ENCODE assay signal across 21 mouse cellular contexts in genomic region chr11:34153749-34154525, GRCm38 (mm10). TPM values are rescaled to one million over a fixed set of nuclear protein-coding genes. Genes with fewer than 3 reads are reported as not detected.
DNase-seq lines count a peak whose midpoint lies in the region; ATAC-seq and TF ChIP-seq lines count a peak whose summit lies in the region.
"Had no signal": no experiment of that assay in that cellular context is flagged by ENCODE, and none has a peak within 500 bp of the region (broad histone marks: within the 10 kb centered on the region; RNA-seq: fewer than 3 reads in every experiment).

No protein-coding gene starts in this region.

- H3K27me3 ChIP-seq in forebrain, embryonic 11.5 days (ENCODE audit: control insufficient read depth, insufficient read depth, low read length): no peaks in the 10 kb centered on the region
- no peaks in the 10 kb centered on the region for H3K27me3 ChIP-seq in forebrain, embryonic 14.5 days (replicated peaks; ENCODE audit: control insufficient read depth, insufficient read depth, low read length)
- no peaks in the 10 kb centered on the region for H3K27me3 ChIP-seq in cerebellum, adult 2 months (ENCODE audit: control insufficient read depth, insufficient read depth, low read length)
- no peaks in the 10 kb centered on the region for H3K27me3 ChIP-seq in intestine, postnatal 0 days (replicated peaks; ENCODE audit: control insufficient read depth, insufficient read depth, low read length)
- H3K27me3 ChIP-seq: limb, embryonic 13.5 days had no signal

- ATAC-seq in forebrain, embryonic 11.5 days (replicated peaks; ENCODE audit: low FRiP score): no peak
- no peak for ATAC-seq in forebrain, embryonic 14.5 days
- no peak for ATAC-seq in intestine, postnatal 0 days
- ATAC-seq: hindbrain, postnatal 0 days had no signal

- no peaks in the 10 kb centered on the region for H3K9me3 ChIP-seq in forebrain, embryonic 11.5 days (ENCODE audit: control insufficient read depth, low read length)
- H3K9me3 ChIP-seq in forebrain, embryonic 14.5 days (replicated peaks; ENCODE audit: control insufficient read depth, low read length): no peaks in the 10 kb centered on the region
- H3K9me3 ChIP-seq in intestine, postnatal 0 days (ENCODE audit: control insufficient read depth): no peaks in the 10 kb centered on the region
- H3K9me3 ChIP-seq: embryonic facial prominence, embryonic 10.5 days; heart, embryonic 12.5 days; limb, embryonic 13.5 days had no signal

- H3K4me2 ChIP-seq in forebrain, embryonic 11.5 days (ENCODE audit: low read depth, low read length, severe bottlenecking): no peak overlapping the region
- H3K4me2 ChIP-seq in forebrain, embryonic 14.5 days (ENCODE audit: low read length): no peak overlapping the region
- H3K4me2 ChIP-seq in intestine, postnatal 0 days (replicated peaks; ENCODE audit: low read depth): no peak overlapping the region
- H3K4me2 ChIP-seq: heart, embryonic 12.5 days; limb, embryonic 13.5 days had no signal

- H3K36me3 ChIP-seq in forebrain, embryonic 11.5 days (ENCODE audit: control insufficient read depth, insufficient read depth, low read length): no peaks in the 10 kb centered on the region
- H3K36me3 ChIP-seq in forebrain, embryonic 14.5 days (ENCODE audit: control insufficient read depth, insufficient read depth, low read length): no peaks in the 10 kb centered on the region
- no peaks in the 10 kb centered on the region for H3K36me3 ChIP-seq in intestine, postnatal 0 days (ENCODE audit: control insufficient read depth, insufficient read depth)
- H3K36me3 ChIP-seq: embryonic facial prominence, embryonic 10.5 days; heart, embryonic 12.5 days; limb, embryonic 13.5 days had no signal

- no peak overlapping the region for H3K4me3 ChIP-seq in forebrain, embryonic 11.5 days (ENCODE audit: low read depth, low read length)
- H3K4me3 ChIP-seq in forebrain, embryonic 14.5 days (ENCODE audit: low read depth, low read length): no peak overlapping the region
- H3K4me3 ChIP-seq in cerebellum, adult 2 months (replicated peaks; ENCODE audit: insufficient read depth, low read depth, low read length): no peak overlapping the region
- no peak overlapping the region for H3K4me3 ChIP-seq in lung, adult 2 months (replicated peaks; ENCODE audit: extremely low read depth, low read depth, low read length)
- no peak overlapping the region for H3K4me3 ChIP-seq in intestine, postnatal 0 days (ENCODE audit: low read depth, low read length)
- H3K4me3 ChIP-seq: embryonic facial prominence, embryonic 10.5 days; erythroblast, embryonic 14.5 days; heart, embryonic 12.5 days; limb, embryonic 13.5 days had no signal

- DNase-seq in forebrain, embryonic 11.5 days (ENCODE audit: low spot score): peak; percentile 28
- DNase-seq in forebrain, embryonic 14.5 days (ENCODE audit: low spot score): no peak
- DNase-seq in cerebellum, adult 2 months: peak; percentile 58 to 71
- DNase-seq in lung, adult 2 months: peak; percentile 27
- peak; percentile 46 for DNase-seq in testis, postnatal 10 days (ENCODE audit: low spot score)
- DNase-seq in thymus, postnatal 36 days: no peak
- no peak for DNase-seq in thymus, postnatal 4 days
- DNase-seq: adrenal gland, postnatal 14 days; heart, postnatal 36 days; kidney, adult 9 months; right cerebral cortex, adult 18-20 months had no signal

- no peak overlapping the region for H3K27ac ChIP-seq in forebrain, embryonic 11.5 days (ENCODE audit: low read depth, low read length)
- no peak overlapping the region for H3K27ac ChIP-seq in forebrain, embryonic 14.5 days (ENCODE audit: low read depth, low read length)
- H3K27ac ChIP-seq in cerebellum, adult 2 months (ENCODE audit: insufficient read depth, low read length): no peak overlapping the region
- no peak overlapping the region for H3K27ac ChIP-seq in intestine, postnatal 0 days (ENCODE audit: low read depth, low read length)
- H3K27ac ChIP-seq: embryonic facial prominence, embryonic 10.5 days; hindbrain, postnatal 0 days; limb, embryonic 13.5 days had no signal

- 88% methylated on average over 5 of the region's 5 CpGs for whole genome bisulfite sequencing in forebrain, embryonic 11.5 days
- WGBS in forebrain, embryonic 14.5 days: 91% methylated on average over 5 of the region's 5 CpGs
- 40% methylated on average over 5 of the region's 5 CpGs for WGBS in cerebellum, adult 2 months
- WGBS in lung, adult 2 months: 70% methylated on average over 5 of the region's 5 CpGs
- WGBS in intestine, postnatal 0 days: 85% methylated on average over 5 of the region's 5 CpGs

- H3K9ac ChIP-seq in forebrain, embryonic 11.5 days (ENCODE audit: low read length): no peak overlapping the region
- no peak overlapping the region for H3K9ac ChIP-seq in forebrain, embryonic 14.5 days (ENCODE audit: low read length)
- H3K9ac ChIP-seq in intestine, postnatal 0 days (ENCODE audit: low read depth, low read length): no peak overlapping the region
- H3K9ac ChIP-seq: heart, embryonic 12.5 days; limb, embryonic 13.5 days had no signal

- H3K4me1 ChIP-seq in forebrain, embryonic 11.5 days (replicated peaks; ENCODE audit: control insufficient read depth, insufficient read depth, low read length): no peaks in the 10 kb centered on the region
- no peaks in the 10 kb centered on the region for H3K4me1 ChIP-seq in forebrain, embryonic 14.5 days (ENCODE audit: control insufficient read depth, insufficient read depth, low read length)
- peaks cover 22% of the 10 kb centered on the region for H3K4me1 ChIP-seq in cerebellum, adult 2 months (ENCODE audit: control insufficient read depth, insufficient read depth, low read length)
- H3K4me1 ChIP-seq in lung, adult 2 months (ENCODE audit: control insufficient read depth, insufficient read depth, low read length): no peaks in the 10 kb centered on the region
- H3K4me1 ChIP-seq in intestine, postnatal 0 days (replicated peaks; ENCODE audit: control insufficient read depth, insufficient read depth, low read length): no peaks in the 10 kb centered on the region
- H3K4me1 ChIP-seq: heart, embryonic 12.5 days; limb, embryonic 13.5 days had no signal

- TF ChIP-seq POLR2A in cerebellum, adult 2 months (IDR thresholded peaks at IDR 0.05; ENCODE audit: borderline replicate concordance, insufficient read depth, low read length): no peak
- TF ChIP-seq POLR2A in lung, adult 2 months (IDR thresholded peaks at IDR 0.05; ENCODE audit: borderline replicate concordance, extremely low read depth, low read depth, low read length): no peak

- no peak for TF ChIP-seq CTCF in cerebellum, adult 2 months (IDR thresholded peaks at IDR 0.05; ENCODE audit: borderline replicate concordance, insufficient read depth, low read depth, low read length)
- no peak for TF ChIP-seq CTCF in lung, adult 2 months (IDR thresholded peaks at IDR 0.05; ENCODE audit: insufficient read depth, low read length)
- no peak for TF ChIP-seq CTCF in intestine, postnatal 0 days (IDR thresholded peaks at IDR 0.05; ENCODE audit: low read depth)

RNA-seq across cellular contexts. Expression of gene Foxi1, which starts 54.0 kb away (rescaled TPM):
- polyA plus RNA-seq in forebrain, embryonic 11.5 days (2014; fragmentation: Nextera tagmentation; extraction: Ambion mirVana): not detected in 2 replicates
- polyA plus RNA-seq in forebrain, embryonic 14.5 days (2014; fragmentation: Nextera tagmentation; extraction: Ambion mirVana): not detected in 2 replicates
- not detected in 2 replicates for polyA plus RNA-seq in cerebellum, adult 2 months (2012; rRNA removed)
- polyA plus RNA-seq in lung, adult 2 months (2012; rRNA removed): 0.07 TPM in 1 of 2 replicates, not detected in the other
- not detected in 2 replicates for polyA plus RNA-seq in intestine, postnatal 0 days (2015; fragmentation: Nextera tagmentation; extraction: Ambion mirVana)
- polyA plus RNA-seq: embryonic facial prominence, embryonic 10.5 days; heart, embryonic 12.5 days; hindbrain, postnatal 0 days; limb, embryonic 13.5 days; liver, embryonic 16.5 days; neural tube, embryonic 14.5 days; spleen, adult 2 months; testis, adult 2 months had no signal

RNA-seq across cellular contexts. Expression of gene 4930469K13Rik, which starts 55.6 kb away (rescaled TPM):
- not detected in 2 replicates for polyA plus RNA-seq in forebrain, embryonic 11.5 days (2014; fragmentation: Nextera tagmentation; extraction: Ambion mirVana)
- polyA plus RNA-seq in forebrain, embryonic 14.5 days (2014; fragmentation: Nextera tagmentation; extraction: Ambion mirVana): not detected in 2 replicates
- not detected in 2 replicates for polyA plus RNA-seq in cerebellum, adult 2 months (2012; rRNA removed)
- polyA plus RNA-seq in lung, adult 2 months (2012; rRNA removed): not detected in 2 replicates
- polyA plus RNA-seq in intestine, postnatal 0 days (2015; fragmentation: Nextera tagmentation; extraction: Ambion mirVana): not detected in 2 replicates
- polyA plus RNA-seq: embryonic facial prominence, embryonic 10.5 days; erythroblast, embryonic 14.5 days; heart, embryonic 12.5 days; liver, embryonic 16.5 days; spleen, adult 2 months had no signal

Comparison
In these comparisons a context has a peak if more than half of its experiments do, and no peak if none do; other contexts are left out.
1. DNase-seq: peak in forebrain, embryonic 11.5 days (single experiment), cerebellum, adult 2 months (2 of 2), lung, adult 2 months (single experiment) and testis, postnatal 10 days (single experiment); none in forebrain, embryonic 14.5 days (single experiment), thymus, postnatal 36 days (0 of 2) and thymus, postnatal 4 days (single experiment).